23 mouse cellular contexts compared by ENCODE assay signal in the genomic region with DNA sequence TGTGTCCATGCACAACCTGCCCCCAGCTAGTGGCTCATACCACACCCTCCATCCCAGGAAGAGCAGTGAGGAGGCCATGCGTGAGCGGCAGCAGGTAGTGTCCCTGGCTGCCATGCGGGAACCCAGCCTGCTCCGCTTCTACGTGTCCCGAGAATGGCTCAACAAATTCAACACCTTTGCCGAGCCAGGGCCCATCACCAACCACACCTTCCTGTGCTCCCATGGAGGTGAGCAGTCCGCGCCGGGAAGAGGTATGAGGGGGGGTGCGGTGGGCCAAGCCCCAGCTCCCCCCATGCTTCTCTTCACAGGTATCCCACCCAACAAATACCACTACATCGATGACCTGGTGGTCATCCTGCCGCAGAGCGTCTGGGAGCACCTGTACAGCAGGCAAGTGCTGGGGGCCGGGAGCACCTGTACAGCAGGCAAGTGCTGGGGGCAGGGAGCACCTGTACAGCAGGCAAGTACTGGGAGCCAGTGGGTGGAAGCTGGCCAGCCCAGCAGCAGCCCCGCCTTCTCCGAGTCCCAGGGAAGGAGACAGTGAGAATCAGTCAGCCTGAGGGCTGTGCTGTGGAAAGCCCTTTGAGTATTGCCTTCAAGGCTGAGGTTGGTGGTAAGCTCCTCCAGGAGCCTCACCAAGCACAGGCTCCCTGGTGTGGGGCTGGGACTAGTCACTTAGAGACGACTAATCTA. TPM values are rescaled to one million over a fixed set of nuclear protein-coding genes. Genes with fewer than 3 reads are reported as not detected.
DNase-seq lines count a peak whose midpoint lies in the region; ATAC-seq and TF ChIP-seq lines count a peak whose summit lies in the region.
"Had no signal": no experiment of that assay in that cellular context is flagged by ENCODE, and none has a peak within 500 bp of the region (broad histone marks: within the 10 kb centered on the region; RNA-seq: fewer than 3 reads in every experiment).

No protein-coding gene starts in this region.

- 81% methylated on average over 18 of the region's 18 CpGs for WGBS in liver, embryonic 12.5 days (ENCODE audit: insufficient replicate concordance)
- 87% methylated on average over 18 of the region's 18 CpGs for WGBS in liver, postnatal 0 days (ENCODE audit: insufficient replicate concordance)
- 98% methylated on average over 18 of the region's 18 CpGs for WGBS in thymus, adult 2 months

- DNase-seq in liver, postnatal 0 days = no peak
- peak; percentile 80 for DNase-seq in cerebellum, adult 11-12 months
- peak; percentile 75 for DNase-seq in cerebellum, adult 9-10 months
- DNase-seq in thymus, adult 2 months = no peak
- no peak for DNase-seq in heart, adult 9 months (ENCODE audit: low spot score in 2 of 2)
- DNase-seq: adrenal gland, postnatal 14 days; embryo, embryonic 11 days; gastrocnemius, postnatal 36 days; heart, adult 11 months; heart, postnatal 4 days had no signal

- no peaks in the 10 kb centered on the region for H3K27me3 ChIP-seq in liver, embryonic 12.5 days (replicated peaks)
- H3K27me3 ChIP-seq in liver, postnatal 0 days (ENCODE audit: insufficient read depth, low read length) = no peaks in the 10 kb centered on the region
- H3K27me3 ChIP-seq in thymus, adult 2 months (ENCODE audit: control insufficient read depth, insufficient read depth, low read length) = no peaks in the 10 kb centered on the region
- H3K27me3 ChIP-seq: CH12.LX; embryonic facial prominence, embryonic 15.5 days; forebrain, embryonic 15.5 days; heart, embryonic 12.5 days; hindbrain, embryonic 12.5 days; Patski had no signal

- no peak overlapping the region for H3K9ac ChIP-seq in liver, embryonic 12.5 days
- no peak overlapping the region for H3K9ac ChIP-seq in liver, postnatal 0 days (replicated peaks)
- H3K9ac ChIP-seq: embryonic facial prominence, embryonic 15.5 days; forebrain, embryonic 15.5 days; heart, embryonic 12.5 days; hindbrain, embryonic 12.5 days had no signal

- TF ChIP-seq CTCF in liver, postnatal 0 days (IDR thresholded peaks at IDR 0.05; ENCODE audit: low read depth) = no peak
- TF ChIP-seq CTCF in thymus, adult 2 months (IDR thresholded peaks at IDR 0.05; ENCODE audit: borderline replicate concordance, control insufficient read depth, extremely low read depth, insufficient read depth, low read length, poor library complexity) = no peak

- H3K9me3 ChIP-seq in liver, embryonic 12.5 days (replicated peaks) = no peaks in the 10 kb centered on the region
- no peaks in the 10 kb centered on the region for H3K9me3 ChIP-seq in liver, postnatal 0 days (ENCODE audit: low read length)
- H3K9me3 ChIP-seq: embryonic facial prominence, embryonic 15.5 days; forebrain, embryonic 10.5 days; forebrain, embryonic 15.5 days; heart, embryonic 12.5 days; hindbrain, embryonic 12.5 days had no signal

- TF ChIP-seq POLR2A in thymus, adult 2 months (IDR thresholded peaks at IDR 0.05; ENCODE audit: control insufficient read depth, extremely low read depth, insufficient read depth, low read length, poor library complexity) = no peak

- H3K4me2 ChIP-seq in liver, embryonic 12.5 days = no peak overlapping the region
- no peak overlapping the region for H3K4me2 ChIP-seq in liver, postnatal 0 days (ENCODE audit: low read depth, low read length)
- H3K4me2 ChIP-seq: embryonic facial prominence, embryonic 15.5 days; forebrain, embryonic 15.5 days; heart, embryonic 12.5 days; hindbrain, embryonic 12.5 days had no signal

- no peak for TF ChIP-seq EP300 in liver, postnatal 0 days (IDR thresholded peaks at IDR 0.05; ENCODE audit: low read depth)

- ATAC-seq in liver, embryonic 12.5 days = 0 out of 2 replicates have a peak, but pooled peaks have one; percentile 10
- no peak for ATAC-seq in liver, postnatal 0 days
- ATAC-seq: activated CD4-positive, CD25-positive, alpha-beta regulatory T cell, adult 4 months; forebrain, embryonic 15.5 days; hindbrain, embryonic 16.5 days; inflammation-experienced regulatory T-cells, adult 6 months; intestine, postnatal 0 days; Patski had no signal

- no peak overlapping the region for H3K27ac ChIP-seq in liver, embryonic 12.5 days
- H3K27ac ChIP-seq in liver, postnatal 0 days (ENCODE audit: low read depth) = no peak overlapping the region
- H3K27ac ChIP-seq in thymus, adult 2 months (ENCODE audit: control insufficient read depth, insufficient read depth, low read length) = no peak overlapping the region
- H3K27ac ChIP-seq: embryonic facial prominence, embryonic 15.5 days; forebrain, embryonic 10.5 days; forebrain, embryonic 15.5 days; hindbrain, embryonic 12.5 days had no signal

- no peaks in the 10 kb centered on the region for H3K4me1 ChIP-seq in liver, embryonic 12.5 days
- no peaks in the 10 kb centered on the region for H3K4me1 ChIP-seq in liver, postnatal 0 days (ENCODE audit: insufficient read depth)
- H3K4me1 ChIP-seq in thymus, adult 2 months (replicated peaks; ENCODE audit: control insufficient read depth, insufficient read depth, low read length) = no peaks in the 10 kb centered on the region
- H3K4me1 ChIP-seq: embryonic facial prominence, embryonic 15.5 days; forebrain, embryonic 10.5 days; forebrain, embryonic 15.5 days; heart, embryonic 12.5 days; hindbrain, embryonic 12.5 days had no signal

- H3K4me3 ChIP-seq in liver, embryonic 12.5 days = no peak overlapping the region
- H3K4me3 ChIP-seq in liver, postnatal 0 days (ENCODE audit: low read depth, low read length) = no peak overlapping the region
- H3K4me3 ChIP-seq in thymus, adult 2 months (ENCODE audit: control insufficient read depth, insufficient read depth, low read length) = no peak overlapping the region
- H3K4me3 ChIP-seq: embryonic facial prominence, embryonic 15.5 days; erythroblast, embryonic 14.5 days; forebrain, embryonic 10.5 days; forebrain, embryonic 15.5 days; heart, embryonic 12.5 days; hindbrain, embryonic 12.5 days had no signal

- H3K36me3 ChIP-seq in liver, embryonic 12.5 days = peaks cover 58% of the 10 kb centered on the region
- H3K36me3 ChIP-seq in liver, postnatal 0 days (replicated peaks; ENCODE audit: insufficient read depth, low read length) = peaks cover 7% of the 10 kb centered on the region; the same call in 1 of the 2 replicates
- H3K36me3 ChIP-seq in thymus, adult 2 months (ENCODE audit: control insufficient read depth, insufficient read depth, low read length) = no peaks in the 10 kb centered on the region

RNA-seq across cellular contexts. Expression of a gene that starts 35.7 kb away (rescaled TPM):
- polyA plus RNA-seq in liver, embryonic 12.5 days (2016; fragmentation: Nextera tagmentation; extraction: Ambion mirVana) = 7.6 and 8.4 TPM in 2 replicates
- polyA plus RNA-seq in liver, postnatal 0 days (2015; fragmentation: Nextera tagmentation; extraction: Ambion mirVana) = 2.7 and 3.5 TPM in 2 replicates
- 21.0 and 24.9 TPM in 2 replicates for polyA plus RNA-seq in thymus, adult 2 months (2012; rRNA removed)

RNA-seq across cellular contexts. Expression of a gene that starts 35.8 kb away (rescaled TPM):
- 36.9 and 41.2 TPM in 2 replicates for polyA plus RNA-seq in liver, embryonic 12.5 days (2016; fragmentation: Nextera tagmentation; extraction: Ambion mirVana)
- 18.9 and 19.6 TPM in 2 replicates for polyA plus RNA-seq in liver, postnatal 0 days (2015; fragmentation: Nextera tagmentation; extraction: Ambion mirVana)
- polyA plus RNA-seq in thymus, adult 2 months (2012; rRNA removed) = 29.8 and 37.9 TPM in 2 replicates

RNA-seq across cellular contexts. Expression of a gene that starts 50.0 kb away (rescaled TPM):
- 46.2 and 51.8 TPM in 2 replicates for polyA plus RNA-seq in liver, embryonic 12.5 days (2016; fragmentation: Nextera tagmentation; extraction: Ambion mirVana)
- polyA plus RNA-seq in liver, postnatal 0 days (2015; fragmentation: Nextera tagmentation; extraction: Ambion mirVana) = 82.9 and 95.5 TPM in 2 replicates
- polyA plus RNA-seq in thymus, adult 2 months (2012; rRNA removed) = 61.1 and 65.7 TPM in 2 replicates

Comparison
In these comparisons a context has a peak if more than half of its experiments do, and no peak if none do; other contexts are left out.
1. DNase-seq: peak in cerebellum, adult 11-12 months (single experiment) and cerebellum, adult 9-10 months (single experiment); none in liver, postnatal 0 days (single experiment), thymus, adult 2 months (single experiment) and heart, adult 9 months (0 of 2).